Mouse (Mus musculus) CH12.LX (cell line): ENCODE results near the gene Fez2. TPM values are rescaled to one million over a fixed set of nuclear protein-coding genes. Genes with fewer than 3 reads are reported as not detected.

Experiments
- DNase-seq: peaks from one replicate; pipeline ENCODE4 v3.0.0-alpha.2; 2013; ENCODE audit errors: extremely low read depth
- H3K27ac ChIP-seq: 2 replicates; pipeline ENCODE4 v1.5.1; 2012; ENCODE audit warnings: low read depth, mild to moderate bottlenecking, control low read depth, moderate library complexity; ENCODE audit not compliant: insufficient read depth
- H3K27me3 ChIP-seq: replicated peaks from 2 replicates; pipeline ENCODE3; 2012; ENCODE audit warnings: inconsistent platforms
- H3K36me3 ChIP-seq, 2 experiments: replicated peaks in 1 of 2; 2 replicates each; pipeline versions ENCODE3 to v1.6.1; 2012; ENCODE audit warnings: inconsistent platforms in 1 of 2, low read length in 1 of 2, mild to moderate bottlenecking in 1 of 2, mixed read lengths in 1 of 2, moderate library complexity in 1 of 2; ENCODE audit not compliant: control insufficient read depth in 1 of 2, insufficient read depth in 1 of 2
- H3K4me1 ChIP-seq, 2 experiments: 2 replicates each; pipeline ENCODE4 v1.6.1; 2012; ENCODE audit warnings: inconsistent platforms in 1 of 2, moderate library complexity in 1 of 2; ENCODE audit not compliant: insufficient read depth in 2 of 2, control insufficient read depth in 1 of 2
- H3K4me2 ChIP-seq: 2 replicates; pipeline ENCODE4 v1.6.1; 2012; ENCODE audit warnings: low read depth, mild to moderate bottlenecking, control low read depth; ENCODE audit not compliant: poor library complexity, insufficient read depth, severe bottlenecking
- H3K4me3 ChIP-seq, 3 experiments: fragments of 150-350 bp in 1 of 3; sonication (generic) in 1 of 3; replicated peaks in 1 of 3; 2 replicates each; pipeline versions ENCODE3 to v1.5.1; 2011 to 2012; ENCODE audit warnings: low read depth in 2 of 3, low read length in 2 of 3, mild to moderate bottlenecking in 2 of 3, moderate library complexity in 2 of 3, control low read depth in 1 of 3, improper control_type of control experiment in 1 of 3, inconsistent platforms in 1 of 3, mixed read lengths in 1 of 3; ENCODE audit not compliant: poor library complexity in 1 of 3
- H3K79me2 ChIP-seq: replicated peaks from 2 replicates; pipeline ENCODE4 v1.6.1; 2012; ENCODE audit warnings: mild to moderate bottlenecking, moderate library complexity; ENCODE audit not compliant: control insufficient read depth, poor library complexity, insufficient read depth, severe bottlenecking; ENCODE audit errors: extremely low read depth
- H3K9ac ChIP-seq: 2 replicates; pipeline ENCODE4 v1.6.1; 2012; ENCODE audit warnings: low read depth, mild to moderate bottlenecking, control low read depth, moderate library complexity; ENCODE audit not compliant: insufficient read depth
- H3K9me3 ChIP-seq: replicated peaks from 2 replicates; pipeline ENCODE3; 2012; ENCODE audit warnings: low read length, inconsistent platforms, mixed read lengths
- CHD1 ChIP-seq: IDR thresholded peaks from 2 replicates; pipeline ENCODE4 v1.6.1; 2012; ENCODE audit warnings: low read depth, low read length, improper control_type of control experiment, inconsistent platforms
- CHD2 ChIP-seq: IDR thresholded peaks from 2 replicates; pipeline ENCODE4 v1.6.1; 2011; ENCODE audit warnings: low read length, improper control_type of control experiment
- ELF1 ChIP-seq: IDR thresholded peaks from 2 replicates; pipeline ENCODE4 v1.6.1; 2014; ENCODE audit warnings: low read depth, mild to moderate bottlenecking, inconsistent platforms, low read length, improper control_type of control experiment
- EP300 ChIP-seq: IDR thresholded peaks from 2 replicates; pipeline ENCODE4 v1.6.1; 2011; ENCODE audit warnings: low read length, improper control_type of control experiment
- HCFC1 ChIP-seq: IDR thresholded peaks from 2 replicates; pipeline ENCODE4 v1.6.1; 2012; ENCODE audit warnings: low read depth, mild to moderate bottlenecking, inconsistent platforms, low read length, improper control_type of control experiment
- IRF4 ChIP-seq: IDR thresholded peaks from 2 replicates; pipeline ENCODE4 v1.6.1; 2014; ENCODE audit warnings: low read depth, mild to moderate bottlenecking, inconsistent platforms, low read length, improper control_type of control experiment
- JUND ChIP-seq: conservative IDR thresholded peaks from 2 replicates; pipeline ENCODE4 v1.6.1; 2011; ENCODE audit warnings: low read depth, low read length, improper control_type of control experiment
- KAT2A ChIP-seq: IDR thresholded peaks from 2 replicates; pipeline ENCODE4 v1.6.1; 2012; ENCODE audit warnings: low read length, improper control_type of control experiment, inconsistent platforms; ENCODE audit not compliant: insufficient replicate concordance
- MEF2A ChIP-seq: IDR thresholded peaks from 2 replicates; pipeline ENCODE4 v1.6.1; 2014; ENCODE audit warnings: low read depth, mild to moderate bottlenecking, inconsistent platforms, low read length, improper control_type of control experiment, borderline replicate concordance
- MYC ChIP-seq: IDR thresholded peaks from 2 replicates; pipeline ENCODE4 v1.6.1; 2011; ENCODE audit warnings: low read depth, mild to moderate bottlenecking, improper control_type of control experiment, low read length
- NELFE ChIP-seq: IDR thresholded peaks from 2 replicates; pipeline ENCODE4 v1.6.1; 2011; ENCODE audit warnings: low read depth, low read length, improper control_type of control experiment
- NRF1 ChIP-seq: IDR thresholded peaks from 2 replicates; pipeline ENCODE4 v1.6.1; 2014; ENCODE audit warnings: low read depth, mild to moderate bottlenecking, inconsistent platforms, low read length, improper control_type of control experiment, moderate library complexity
- PAX5 ChIP-seq: IDR thresholded peaks from 2 replicates; pipeline ENCODE4 v1.6.1; 2012; ENCODE audit warnings: low read length, inconsistent platforms, mixed read lengths
- POLR2AphosphoS2 ChIP-seq: IDR thresholded peaks from 2 replicates; pipeline ENCODE4 v1.6.1; 2011; ENCODE audit warnings: low read depth, low read length, improper control_type of control experiment
- RAD21 ChIP-seq: IDR thresholded peaks from 2 replicates; pipeline ENCODE4 v1.6.1; 2011; ENCODE audit warnings: low read depth, mild to moderate bottlenecking, low read length, improper control_type of control experiment, moderate library complexity
- RCOR1 ChIP-seq: conservative IDR thresholded peaks from 2 replicates; pipeline ENCODE4 v1.6.1; 2012; ENCODE audit warnings: low read depth, mild to moderate bottlenecking, inconsistent platforms, low read length, improper control_type of control experiment
- SIN3A ChIP-seq: IDR thresholded peaks from 2 replicates; pipeline ENCODE4 v1.6.1; 2012; ENCODE audit warnings: low read length, improper control_type of control experiment, inconsistent platforms
- SMC3 ChIP-seq: IDR thresholded peaks from 2 replicates; pipeline ENCODE4 v1.6.1; 2011; ENCODE audit warnings: low read depth, low read length, improper control_type of control experiment
- TBP ChIP-seq: conservative IDR thresholded peaks from 2 replicates; pipeline ENCODE4 v1.6.1; 2011; ENCODE audit warnings: low read depth, low read length, improper control_type of control experiment
- USF1 ChIP-seq: IDR thresholded peaks from 2 replicates; pipeline ENCODE4 v1.6.1; 2014; ENCODE audit warnings: low read depth, mild to moderate bottlenecking, inconsistent platforms, low read length, improper control_type of control experiment
- USF2 ChIP-seq: conservative IDR thresholded peaks from 2 replicates; pipeline ENCODE4 v1.6.1; 2011; ENCODE audit warnings: low read depth, low read length, improper control_type of control experiment
- ZNF384 ChIP-seq: IDR thresholded peaks from 2 replicates; pipeline ENCODE4 v1.6.1; 2012; ENCODE audit warnings: low read depth, low read length, improper control_type of control experiment, inconsistent platforms
- dilution Hi-C: fragments of 300-500 bp; cut with MboI; formaldehyde crosslinking; loops from 2 replicates; pipeline ENCODE4 v1.14.3; 2020; ENCODE audit warnings: low sequenced_read_pairs; ENCODE audit not compliant: extremely low pct_unique_long_range_greater_than_20kb, extremely low pct_ligation_motif_present
- in situ Hi-C: fragments of 300-500 bp; cut with MboI; formaldehyde crosslinking; loops from 3 replicates; pipeline ENCODE4 v1.14.3; 2019; ENCODE audit warnings: low sequenced_read_pairs, low pct_ligation_motif_present, low pct_unique_long_range_greater_than_20kb, mixed read lengths
- polyA plus RNA-seq: library from polyadenylated mRNA; unstranded; fragments of >175 nt; gene quantifications from 2 replicates; pipeline ENCODE4 v1.2.1, GENCODE M21; 2012; ENCODE audit warnings: low read depth; ENCODE audit not compliant: insufficient read length
- total RNA-seq, 2 experiments: library from RNA; depleted of rRNA; stranded (reverse); fragments of 300-350 nt in 1 of 2; fragments of >200 nt in 1 of 2; gene quantifications; 2 replicates each; pipeline ENCODE4 v1.2.3; 2012 to 2014

Gene Fez2
- total and polyA plus RNA-seq, 3 experiments = 13.5 to 18.7 (median 14.2) TPM

DNA sequence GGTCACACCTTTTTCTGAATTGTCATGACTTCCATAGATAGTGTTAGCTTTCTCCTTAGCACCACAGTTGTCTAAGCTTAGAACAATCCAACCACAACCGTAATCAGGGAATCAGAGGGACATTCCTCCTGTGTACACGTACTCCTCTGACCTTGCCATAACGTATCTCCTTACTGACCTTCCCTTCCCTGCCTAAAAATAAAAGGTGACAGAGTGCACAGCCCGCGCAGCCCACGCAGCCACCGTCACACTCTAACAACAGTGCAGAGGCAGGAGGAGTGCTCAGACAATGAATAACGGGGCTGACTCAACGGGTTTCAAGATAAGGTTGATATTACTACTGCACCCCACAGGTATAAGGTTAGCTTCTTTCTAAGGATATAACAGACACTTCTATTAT lies 14.1 kb downstream of the Fez2 start:
- H3K4me2 ChIP-seq = no peak overlapping the region
- H3K27me3 ChIP-seq = no peaks in the 10 kb centered on the region
- in situ Hi-C loops = no loop called here
- no peak overlapping the region for H3K4me3 ChIP-seq
- H3K79me2 ChIP-seq = no peaks in the 10 kb centered on the region
- no peak overlapping the region for H3K9ac ChIP-seq
- H3K36me3 ChIP-seq = peaks cover 28 to 68% of the 10 kb centered on the region in 2 experiments
- dilution Hi-C loops = no loop called here
- peaks cover 0 to 15% of the 10 kb centered on the region in 2 experiments; a peak in 2 of 4 replicates for H3K4me1 ChIP-seq
- H3K27ac ChIP-seq = no peak overlapping the region
- DNase-seq = no peak
- no peaks in the 10 kb centered on the region for H3K9me3 ChIP-seq
- TF ChIP-seq CHD2 (no peak), ZNF384 (no peak), NRF1 (no peak), USF2 (no peak), KAT2A (no peak)

DNA sequence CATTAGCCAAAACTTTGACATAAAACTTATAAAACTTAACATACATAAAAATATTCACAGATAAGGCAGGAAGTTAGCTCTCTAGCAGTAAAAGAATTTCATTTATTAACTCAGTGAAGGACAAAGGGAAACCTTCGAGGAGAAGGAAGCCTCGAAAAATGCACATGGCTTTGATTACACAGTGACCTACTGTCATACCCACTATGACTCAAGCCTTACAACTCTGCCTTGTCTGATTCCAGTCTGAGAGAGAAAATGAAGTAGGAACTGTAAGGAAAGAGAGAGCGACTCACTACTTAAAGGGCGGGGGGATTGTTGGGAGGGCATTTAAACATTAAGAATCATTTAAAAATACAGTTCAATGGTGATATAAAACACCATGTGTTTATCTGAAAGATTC lies 14.7 kb downstream of the Fez2 start:
- TF ChIP-seq NRF1 = no peak
- no peak for TF ChIP-seq SMC3
- no peak for TF ChIP-seq USF2
- TF ChIP-seq RAD21 = no peak
- no peak for TF ChIP-seq POLR2AphosphoS2
- TF ChIP-seq ELF1 = no peak
- no peak for TF ChIP-seq KAT2A
- no peak for TF ChIP-seq CHD1
- no peak for TF ChIP-seq IRF4
- no peak for TF ChIP-seq USF1
- no peak for TF ChIP-seq CHD2
- TF ChIP-seq PAX5 = no peak
- no peaks in the 10 kb centered on the region for H3K9me3 ChIP-seq
- no peak overlapping the region for H3K9ac ChIP-seq
- H3K4me1 ChIP-seq = peaks cover 0 to 15% of the 10 kb centered on the region in 2 experiments; a peak in 2 of 4 replicates
- in situ Hi-C loops = no loop called here
- no peak for DNase-seq
- H3K79me2 ChIP-seq = no peaks in the 10 kb centered on the region
- H3K27ac ChIP-seq = no peak overlapping the region
- no peaks in the 10 kb centered on the region for H3K27me3 ChIP-seq
- H3K4me3 ChIP-seq = no peak overlapping the region
- H3K4me2 ChIP-seq = no peak overlapping the region
- peaks cover 25 to 66% of the 10 kb centered on the region in 2 experiments for H3K36me3 ChIP-seq
- dilution Hi-C loops = no loop called here

DNA sequence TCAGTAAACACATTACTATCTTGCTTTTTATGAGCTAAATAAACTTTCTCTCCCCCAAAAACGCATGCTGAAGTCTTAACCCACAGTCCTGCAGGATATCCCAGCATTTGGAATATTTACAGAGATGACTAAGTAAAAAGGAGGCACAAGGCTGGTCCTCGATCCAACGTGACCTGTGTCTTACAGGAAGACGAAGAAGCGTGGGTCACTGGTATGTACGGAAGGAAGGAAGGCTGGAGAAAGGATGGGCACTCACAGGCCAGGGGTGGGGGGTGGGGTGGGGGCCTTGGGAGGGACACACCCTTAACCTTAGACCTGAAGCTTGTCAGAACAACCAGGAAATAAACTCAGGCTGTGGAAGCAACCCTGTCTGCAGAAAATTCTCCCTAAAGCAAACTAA lies 15.8 kb downstream of the Fez2 start:
- Histone ChIP-seq H3K4me3 (no peak overlapping the region), H3K4me1 (peaks cover 0 to 8% of the 10 kb centered on the region in 2 experiments; a peak in 2 of 4 replicates), H3K79me2 (no peaks in the 10 kb centered on the region)
- TF ChIP-seq SIN3A = no peak
- TF ChIP-seq MEF2A = no peak
- no peak for TF ChIP-seq RAD21
- TF ChIP-seq IRF4 = no peak
- TF ChIP-seq MYC = no peak
- no peak for TF ChIP-seq EP300
- TF ChIP-seq ELF1 = no peak
- no peak for TF ChIP-seq TBP
- no peak for TF ChIP-seq CHD2
- no peak for TF ChIP-seq JUND
- no peak for TF ChIP-seq RCOR1
- no peak for TF ChIP-seq HCFC1
- TF ChIP-seq ZNF384 = no peak
- no peak for TF ChIP-seq NELFE
- no peak for TF ChIP-seq SMC3
- TF ChIP-seq, all 38 proteins: peak for 0
- H3K27ac ChIP-seq = no peak overlapping the region
- dilution Hi-C loops (no loop called here), in situ Hi-C loops (no loop called here)
- no peak for DNase-seq
- no peak overlapping the region for H3K4me2 ChIP-seq
- no peak overlapping the region for H3K9ac ChIP-seq
- no peaks in the 10 kb centered on the region for H3K9me3 ChIP-seq
- H3K36me3 ChIP-seq = peaks cover 24 to 67% of the 10 kb centered on the region in 2 experiments
- no peaks in the 10 kb centered on the region for H3K27me3 ChIP-seq
